Mouse (Mus musculus): ENCODE results near the gene Afg1l. TPM values are rescaled to one million over a fixed set of nuclear protein-coding genes. Genes with fewer than 3 reads are reported as not detected.

Afg1l gene
- total and polyA plus RNA-seq, 3 experiments, result 22.3 to 31.3 (median 28.6) TPM

GRCm38 (mm10) chr10:42476774-42477475 lies 1.4 kb downstream of the Afg1l start:
- intact Hi-C loops (cut with DNase I), result loop anchor here (2.0 kb wide), 1 partner anchor 20 kb away; no protein-coding TSS in a partner anchor
- peak overlapping the region; percentile 88 for H3K4me3 ChIP-seq
- H3K27ac ChIP-seq, result peak overlapping the region; percentile 100
- 69% methylated on average over 10 of the region's 10 CpGs for WGBS
- peaks cover 3% of the 10 kb centered on the region; the same call in 1 of the 2 replicates for H3K36me3 ChIP-seq (ENCODE audit: control insufficient read depth, insufficient read depth, low read length)
- TF ChIP-seq POLR2A (IDR thresholded peaks at IDR 0.05; ENCODE audit: insufficient read depth, low read depth, low read length) (0 out of 2 replicates have a peak, but pooled peaks have one; percentile 37), CTCF (IDR thresholded peaks at IDR 0.05) (peak; percentile 36), EP300 (IDR thresholded peaks at IDR 0.05; ENCODE audit: insufficient read depth, low read depth, low read length) (peak; percentile 49; the same call in 1 of the 2 replicates)
- H3K27me3 ChIP-seq (ENCODE audit: control insufficient read depth, insufficient read depth, low read length), result no peaks in the 10 kb centered on the region
- peaks cover 1% of the 10 kb centered on the region; the same call in 1 of the 2 replicates for H3K79me2 ChIP-seq (replicated peaks; ENCODE audit: control insufficient read depth, insufficient read depth, low read length)
- H3K4me1 ChIP-seq (ENCODE audit: control insufficient read depth, insufficient read depth, low read length), result peaks cover 8% of the 10 kb centered on the region
- peak in 1 of 2 experiments; percentile 48 for DNase-seq
- no peak overlapping the region for H3K9ac ChIP-seq (ENCODE audit: low read depth, low read length)

GRCm38 (mm10) chr10:42474946-42475514 lies 3.3 kb downstream of the Afg1l start:
- no peak overlapping the region for H3K27ac ChIP-seq
- H3K27me3 ChIP-seq (ENCODE audit: control insufficient read depth, insufficient read depth, low read length), result no peaks in the 10 kb centered on the region
- 83% methylated on average over 6 of the region's 6 CpGs for WGBS
- H3K4me1 ChIP-seq (ENCODE audit: control insufficient read depth, insufficient read depth, low read length), result peaks cover 8% of the 10 kb centered on the region
- H3K79me2 ChIP-seq (replicated peaks; ENCODE audit: control insufficient read depth, insufficient read depth, low read length), result peaks cover 1% of the 10 kb centered on the region; the same call in 1 of the 2 replicates
- no peak for DNase-seq
- H3K9ac ChIP-seq (ENCODE audit: low read depth, low read length), result no peak overlapping the region
- no peak overlapping the region for H3K4me3 ChIP-seq
- intact Hi-C loops (cut with DNase I), result no loop called here
- TF ChIP-seq POLR2A (IDR thresholded peaks at IDR 0.05; ENCODE audit: insufficient read depth, low read depth, low read length) (no peak), CTCF (IDR thresholded peaks at IDR 0.05) (no peak), EP300 (IDR thresholded peaks at IDR 0.05; ENCODE audit: insufficient read depth, low read depth, low read length) (no peak)
- peaks cover 3% of the 10 kb centered on the region; the same call in 1 of the 2 replicates for H3K36me3 ChIP-seq (ENCODE audit: control insufficient read depth, insufficient read depth, low read length)

GRCm38 (mm10) chr10:42464805-42465204 lies 13.6 kb downstream of the Afg1l start:
- Histone ChIP-seq H3K36me3 (ENCODE audit: control insufficient read depth, insufficient read depth, low read length) (no peaks in the 10 kb centered on the region), H3K27ac (peak overlapping the region; percentile 78), H3K27me3 (ENCODE audit: control insufficient read depth, insufficient read depth, low read length) (no peaks in the 10 kb centered on the region), H3K4me1 (ENCODE audit: control insufficient read depth, insufficient read depth, low read length) (peaks cover 6% of the 10 kb centered on the region), H3K9ac (ENCODE audit: low read depth, low read length) (no peak overlapping the region), H3K79me2 (replicated peaks; ENCODE audit: control insufficient read depth, insufficient read depth, low read length) (peaks cover 2% of the 10 kb centered on the region), H3K4me3 (no peak overlapping the region)
- intact Hi-C loops (cut with DNase I), result no loop called here
- DNase-seq, result no peak
- WGBS, result 77% methylated on average over 14 of the region's 14 CpGs
- TF ChIP-seq POLR2A (IDR thresholded peaks at IDR 0.05; ENCODE audit: insufficient read depth, low read depth, low read length), result no peak
- no peak for TF ChIP-seq CTCF (IDR thresholded peaks at IDR 0.05)

DNA sequence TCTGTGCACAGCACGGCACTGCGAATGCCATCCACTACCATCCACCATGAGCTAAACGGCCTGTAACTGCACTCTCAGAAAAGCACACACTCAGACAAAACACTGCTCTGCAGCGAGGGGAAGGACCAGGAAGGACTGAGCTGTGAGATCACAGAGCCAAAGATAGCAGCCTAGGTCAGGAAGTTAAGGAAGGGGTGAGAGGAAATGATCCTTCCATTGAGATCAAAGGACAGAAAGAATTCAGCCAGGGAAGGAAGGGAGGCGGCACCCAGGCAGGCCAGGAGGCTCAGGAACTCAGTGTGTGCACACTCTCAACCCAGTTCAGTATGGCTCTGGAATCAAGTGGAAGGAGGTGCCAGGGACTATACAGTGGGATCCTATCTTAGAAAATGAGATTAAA lies 14.1 kb downstream of the Afg1l start:
- no peaks in the 10 kb centered on the region for H3K36me3 ChIP-seq (ENCODE audit: control insufficient read depth, insufficient read depth, low read length)
- no peaks in the 10 kb centered on the region for H3K27me3 ChIP-seq (ENCODE audit: control insufficient read depth, insufficient read depth, low read length)
- H3K27ac ChIP-seq, result peak overlapping the region; percentile 78
- intact Hi-C loops (cut with DNase I), result no loop called here
- no peak overlapping the region for H3K4me3 ChIP-seq
- H3K4me1 ChIP-seq (ENCODE audit: control insufficient read depth, insufficient read depth, low read length), result peaks cover 6% of the 10 kb centered on the region
- H3K79me2 ChIP-seq (replicated peaks; ENCODE audit: control insufficient read depth, insufficient read depth, low read length), result peaks cover 2% of the 10 kb centered on the region
- peak; percentile 44; the same call in 1 of the 2 replicates for TF ChIP-seq POLR2A (IDR thresholded peaks at IDR 0.05; ENCODE audit: insufficient read depth, low read depth, low read length)
- TF ChIP-seq CTCF (IDR thresholded peaks at IDR 0.05), result no peak
- peak; percentile 67; the same call in 1 of the 2 replicates for TF ChIP-seq EP300 (IDR thresholded peaks at IDR 0.05; ENCODE audit: insufficient read depth, low read depth, low read length)
- H3K9ac ChIP-seq (ENCODE audit: low read depth, low read length), result no peak overlapping the region
- WGBS, result 15% methylated on average over 5 of the region's 5 CpGs
- peak in 1 of 2 experiments; percentile 63 for DNase-seq

DNA sequence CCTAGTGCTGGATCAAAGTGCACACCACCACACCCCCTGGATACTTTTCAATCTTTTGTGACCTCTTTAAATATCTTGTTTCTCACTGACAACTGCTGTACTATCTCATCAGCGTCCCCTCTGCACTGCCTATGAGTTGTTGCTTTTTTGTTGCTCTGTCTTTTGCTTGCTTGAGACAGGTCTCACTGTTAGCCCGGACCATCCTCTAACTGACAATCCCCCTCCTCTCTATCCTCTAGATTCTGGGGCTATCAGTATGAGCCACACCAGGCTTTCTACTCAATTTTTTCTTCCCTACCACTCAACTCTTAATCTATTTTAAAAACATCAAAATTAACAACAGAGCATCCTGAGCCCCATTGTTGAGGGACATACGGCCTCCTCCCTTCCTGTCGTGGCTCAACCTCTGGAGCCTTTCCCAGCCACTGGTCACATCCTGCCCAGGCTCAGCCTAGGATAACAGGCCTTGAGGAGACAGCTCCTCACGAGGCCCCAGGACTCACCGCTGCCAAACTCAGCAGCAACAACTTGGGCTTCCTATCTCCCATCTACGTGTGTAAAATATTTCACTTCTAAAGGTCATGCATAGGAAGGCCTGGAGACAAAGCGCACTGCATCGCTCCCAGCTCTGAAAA lies 20.7 kb downstream of the Afg1l start:
- DNase-seq, result peak; percentile 78 to 85
- Histone ChIP-seq H3K27ac (peak overlapping the region; percentile 93), H3K27me3 (ENCODE audit: control insufficient read depth, insufficient read depth, low read length) (no peaks in the 10 kb centered on the region), H3K79me2 (replicated peaks; ENCODE audit: control insufficient read depth, insufficient read depth, low read length) (peaks cover 2% of the 10 kb centered on the region), H3K4me3 (no peak overlapping the region), H3K4me1 (ENCODE audit: control insufficient read depth, insufficient read depth, low read length) (peaks cover 15% of the 10 kb centered on the region), H3K9ac (ENCODE audit: low read depth, low read length) (peak overlapping the region; percentile 53; the same call in 1 of the 2 replicates), H3K36me3 (ENCODE audit: control insufficient read depth, insufficient read depth, low read length) (peaks cover 3% of the 10 kb centered on the region)
- 31% methylated on average over 9 of the region's 9 CpGs for WGBS
- intact Hi-C loops (cut with DNase I), result loop anchor here (2.0 to 5.0 kb wide), 2 partner anchors 19 to 45 kb away; partner anchors contain the start of gene Snx3
- TF ChIP-seq POLR2A (IDR thresholded peaks at IDR 0.05; ENCODE audit: insufficient read depth, low read depth, low read length), result peak; percentile 77
- no peak for TF ChIP-seq CTCF (IDR thresholded peaks at IDR 0.05)
- TF ChIP-seq EP300 (IDR thresholded peaks at IDR 0.05; ENCODE audit: insufficient read depth, low read depth, low read length), result peak; percentile 97

Data from heart, adult 2 months (tissue).